Mouse (Mus musculus): Measurements from ENCODE around the gene Cd40lg. TPM values are rescaled to one million over a fixed set of nuclear protein-coding genes. Genes with fewer than 3 reads are reported as not detected.
A peak's percentile ranks its signal among the peaks of the same experiment; 100 is the strongest.

The Cd40lg gene
- polyA plus RNA-seq, 1 experiment from 2014 or later = not detected

DNA sequence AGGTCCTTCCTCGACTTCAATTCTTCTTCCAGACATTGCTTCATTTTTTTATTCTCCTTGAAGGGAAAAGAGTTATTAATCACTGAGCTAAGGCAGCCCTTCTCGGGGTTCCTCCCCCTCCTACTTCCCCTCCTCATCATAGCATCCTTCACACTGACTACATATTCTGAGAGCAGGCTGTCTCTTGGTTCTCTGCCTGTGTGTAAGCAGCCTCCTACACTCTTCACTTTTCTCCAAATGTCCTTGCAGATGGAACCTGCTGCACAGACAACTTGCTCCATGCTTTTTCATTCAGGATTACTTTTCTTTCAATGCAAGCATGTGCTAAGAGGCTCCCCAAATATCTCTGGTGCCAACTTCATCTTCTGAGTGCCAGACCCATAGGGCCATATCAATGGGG is 21.7 kb downstream of the Cd40lg start:
- H3K27ac ChIP-seq (ENCODE audit: low read length) = no peak overlapping the region
- H3K36me3 ChIP-seq (ENCODE audit: control insufficient read depth, insufficient read depth, low read length) = no peaks in the 10 kb centered on the region
- no peaks in the 10 kb centered on the region for H3K9me3 ChIP-seq (replicated peaks; ENCODE audit: control insufficient read depth, low read length, poor library complexity, severe bottlenecking)
- no peak for ATAC-seq
- H3K4me2 ChIP-seq (ENCODE audit: low read length) = no peak overlapping the region
- 68% methylated on average over 2 of the region's 2 CpGs for WGBS
- no peaks in the 10 kb centered on the region for H3K27me3 ChIP-seq (ENCODE audit: control insufficient read depth, insufficient read depth, low read depth, low read length)
- H3K4me1 ChIP-seq (ENCODE audit: control insufficient read depth, insufficient read depth, low read length) = no peaks in the 10 kb centered on the region
- H3K4me3 ChIP-seq (ENCODE audit: low read depth, low read length) = no peak overlapping the region
- no peak overlapping the region for H3K9ac ChIP-seq (ENCODE audit: low read depth, low read length)

DNA sequence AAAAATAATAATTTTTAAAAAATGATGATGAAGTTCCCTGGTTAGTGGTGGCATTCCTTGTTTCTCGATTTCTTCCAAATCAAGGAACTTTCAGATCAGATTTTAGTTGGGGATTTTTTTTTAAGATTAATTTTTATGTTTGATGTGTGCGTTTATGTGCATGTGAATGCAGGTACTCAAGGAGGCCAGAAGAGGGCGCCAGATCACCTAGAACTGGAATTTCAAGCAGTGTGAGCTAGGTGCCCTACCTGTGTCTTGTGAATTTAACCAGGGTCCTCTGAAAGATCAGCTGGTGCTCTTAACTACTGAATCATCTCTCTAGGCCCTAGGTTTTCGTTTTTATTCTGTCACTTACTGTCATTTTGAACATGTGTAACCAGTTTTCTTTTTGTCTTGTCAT is 24.0 kb downstream of the Cd40lg start:
- ATAC-seq = no peak
- 70% methylated on average over 4 of the region's 4 CpGs for WGBS

DNA sequence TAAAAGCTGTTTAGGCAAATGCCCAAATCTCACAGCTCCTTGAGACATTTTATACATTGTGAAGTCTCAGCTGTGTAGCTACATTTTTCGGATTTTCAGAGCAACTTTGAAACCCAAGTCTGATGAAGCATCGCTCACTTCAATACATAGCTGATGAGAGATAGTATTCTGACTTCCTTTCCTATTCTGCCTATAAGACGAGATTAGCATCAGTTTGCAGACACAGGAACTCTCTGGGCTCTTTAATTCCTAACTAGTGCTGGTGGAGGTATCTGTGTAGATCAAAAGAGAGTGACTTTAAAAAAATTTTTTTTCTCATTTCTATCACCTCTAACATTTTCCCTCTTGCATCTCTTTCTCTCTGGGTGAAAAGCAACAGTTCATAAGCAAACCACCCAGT is 26.6 kb downstream of the Cd40lg start:
- Histone ChIP-seq H3K27me3 (ENCODE audit: control insufficient read depth, insufficient read depth, low read depth, low read length) (no peaks in the 10 kb centered on the region), H3K9ac (ENCODE audit: low read depth, low read length) (no peak overlapping the region), H3K4me3 (ENCODE audit: low read depth, low read length) (no peak overlapping the region), H3K27ac (ENCODE audit: low read length) (no peak overlapping the region), H3K4me1 (ENCODE audit: control insufficient read depth, insufficient read depth, low read length) (no peaks in the 10 kb centered on the region), H3K4me2 (ENCODE audit: low read length) (no peak overlapping the region), H3K36me3 (ENCODE audit: control insufficient read depth, insufficient read depth, low read length) (no peaks in the 10 kb centered on the region), H3K9me3 (replicated peaks; ENCODE audit: control insufficient read depth, low read length, poor library complexity, severe bottlenecking) (no peaks in the 10 kb centered on the region)
- no peak for ATAC-seq
- WGBS = 79% methylated on average over 3 of the region's 3 CpGs

More for the DNA sequence above, 24.0 kb downstream of the Cd40lg start:
- H3K36me3 ChIP-seq (ENCODE audit: control insufficient read depth, insufficient read depth, low read length) = no peaks in the 10 kb centered on the region
- no peaks in the 10 kb centered on the region for H3K9me3 ChIP-seq (replicated peaks; ENCODE audit: control insufficient read depth, low read length, poor library complexity, severe bottlenecking)
- H3K4me1 ChIP-seq (ENCODE audit: control insufficient read depth, insufficient read depth, low read length) = no peaks in the 10 kb centered on the region
- no peak overlapping the region for H3K4me2 ChIP-seq (ENCODE audit: low read length)
- no peak overlapping the region for H3K4me3 ChIP-seq (ENCODE audit: low read depth, low read length)
- H3K9ac ChIP-seq (ENCODE audit: low read depth, low read length) = no peak overlapping the region
- no peaks in the 10 kb centered on the region for H3K27me3 ChIP-seq (ENCODE audit: control insufficient read depth, insufficient read depth, low read depth, low read length)
- H3K27ac ChIP-seq (ENCODE audit: low read length) = no peak overlapping the region

DNA sequence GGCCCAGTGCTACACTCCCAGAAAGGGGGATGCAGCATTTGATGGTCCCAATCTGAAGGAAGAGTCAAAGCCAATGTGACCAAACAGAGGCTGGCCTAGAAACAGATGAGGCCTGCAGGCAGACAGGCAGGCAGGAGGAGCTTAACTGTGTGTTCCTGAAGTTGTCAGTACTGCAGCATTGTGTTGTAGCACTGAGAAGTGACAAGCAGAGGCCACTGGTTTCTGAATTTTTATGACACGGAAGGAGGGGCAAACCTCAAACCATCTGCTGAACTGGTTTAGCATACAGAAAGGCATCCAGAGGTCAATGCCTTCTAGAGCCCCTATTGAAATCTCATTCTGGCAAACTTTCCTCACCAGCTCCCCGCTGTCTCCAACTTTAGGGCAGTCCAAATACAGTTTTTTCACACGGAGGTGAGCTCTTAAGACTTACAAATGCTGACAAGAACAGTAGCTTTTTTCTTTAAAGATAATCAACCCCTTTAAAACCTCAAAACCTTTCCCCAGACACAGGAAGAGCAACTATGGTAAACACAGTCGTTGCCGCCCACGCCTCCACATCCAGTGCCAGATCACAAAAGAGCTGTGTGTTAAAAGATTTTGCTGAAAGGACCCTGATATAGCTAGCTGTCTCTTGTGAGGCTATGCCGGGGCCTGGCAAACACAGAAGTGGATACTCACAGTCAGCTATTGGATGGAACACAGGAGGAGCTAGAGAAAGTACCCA is 41.5 kb downstream of the Cd40lg start:
- Histone ChIP-seq H3K4me3 (ENCODE audit: low read depth, low read length) (no peak overlapping the region), H3K4me1 (ENCODE audit: control insufficient read depth, insufficient read depth, low read length) (no peaks in the 10 kb centered on the region), H3K27me3 (ENCODE audit: control insufficient read depth, insufficient read depth, low read depth, low read length) (no peaks in the 10 kb centered on the region), H3K9me3 (replicated peaks; ENCODE audit: control insufficient read depth, low read length, poor library complexity, severe bottlenecking) (0 out of 2 replicates have a peak, but pooled peaks cover 2% of the 10 kb centered on the region), H3K9ac (ENCODE audit: low read depth, low read length) (no peak overlapping the region), H3K4me2 (ENCODE audit: low read length) (no peak overlapping the region), H3K27ac (ENCODE audit: low read length) (no peak overlapping the region), H3K36me3 (ENCODE audit: control insufficient read depth, insufficient read depth, low read length) (no peaks in the 10 kb centered on the region)
- no peak for ATAC-seq
- 66% methylated on average over 7 of the region's 7 CpGs for WGBS

DNA sequence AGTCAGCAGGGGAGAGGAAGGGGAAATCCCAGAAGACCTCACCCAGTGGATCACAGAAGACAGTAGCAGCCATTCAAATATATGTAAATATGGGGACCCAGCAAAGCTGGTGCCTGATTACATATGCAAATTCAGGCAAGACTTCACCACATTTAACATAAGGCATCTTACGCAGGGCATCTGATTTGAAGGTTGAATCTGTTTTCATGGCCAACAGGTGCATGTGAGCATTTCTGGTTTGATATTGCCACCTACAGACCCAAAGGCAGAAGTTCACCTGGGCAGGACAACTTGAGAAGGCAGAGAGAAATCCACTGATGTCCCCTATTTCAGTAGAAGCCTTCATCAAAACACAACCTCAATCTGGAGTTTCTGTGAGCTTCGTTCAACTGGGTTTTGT is 48.8 kb downstream of the Cd40lg start:
- no peak overlapping the region for H3K4me3 ChIP-seq (ENCODE audit: low read depth, low read length)
- H3K27ac ChIP-seq (ENCODE audit: low read length) = no peak overlapping the region
- ATAC-seq = peak; percentile 51; the same call in 1 of the 2 replicates
- no peaks in the 10 kb centered on the region for H3K4me1 ChIP-seq (ENCODE audit: control insufficient read depth, insufficient read depth, low read length)
- no peaks in the 10 kb centered on the region for H3K36me3 ChIP-seq (ENCODE audit: control insufficient read depth, insufficient read depth, low read length)
- no peak overlapping the region for H3K4me2 ChIP-seq (ENCODE audit: low read length)
- WGBS = 46% methylated on average over 2 of the region's 2 CpGs
- H3K9ac ChIP-seq (ENCODE audit: low read depth, low read length) = no peak overlapping the region
- no peaks in the 10 kb centered on the region for H3K27me3 ChIP-seq (ENCODE audit: control insufficient read depth, insufficient read depth, low read depth, low read length)
- H3K9me3 ChIP-seq (replicated peaks; ENCODE audit: control insufficient read depth, low read length, poor library complexity, severe bottlenecking) = no peaks in the 10 kb centered on the region

DNA sequence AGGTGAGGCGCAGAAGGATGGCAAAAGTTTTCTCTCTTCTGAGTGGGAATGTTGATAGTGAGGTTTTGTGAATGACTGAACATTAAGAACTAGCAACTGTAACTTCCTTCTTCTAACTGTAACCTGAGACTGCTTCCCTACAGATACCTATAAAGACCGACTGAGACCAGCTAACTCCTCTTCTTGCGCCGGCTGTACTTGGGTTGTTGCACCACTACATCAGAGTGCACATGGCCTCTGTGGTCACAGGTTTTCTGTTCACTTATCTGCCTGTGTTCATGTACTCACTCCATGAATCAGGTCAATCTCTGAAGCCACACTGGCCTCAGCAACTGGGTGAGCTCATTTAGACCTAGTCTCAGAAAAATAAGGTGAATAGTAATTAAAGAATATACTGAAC is 51.6 kb downstream of the Cd40lg start:
- 82% methylated on average over 4 of the region's 4 CpGs for WGBS
- no peaks in the 10 kb centered on the region for H3K36me3 ChIP-seq (ENCODE audit: control insufficient read depth, insufficient read depth, low read length)
- H3K4me2 ChIP-seq (ENCODE audit: low read length) = no peak overlapping the region

More for the DNA sequence above, 51.6 kb downstream of the Cd40lg start:
- Histone ChIP-seq H3K9ac (ENCODE audit: low read depth, low read length) (no peak overlapping the region), H3K4me1 (ENCODE audit: control insufficient read depth, insufficient read depth, low read length) (no peaks in the 10 kb centered on the region), H3K4me3 (ENCODE audit: low read depth, low read length) (no peak overlapping the region), H3K9me3 (replicated peaks; ENCODE audit: control insufficient read depth, low read length, poor library complexity, severe bottlenecking) (no peaks in the 10 kb centered on the region), H3K27me3 (ENCODE audit: control insufficient read depth, insufficient read depth, low read depth, low read length) (no peaks in the 10 kb centered on the region), H3K27ac (ENCODE audit: low read length) (no peak overlapping the region)
- no peak for ATAC-seq

Other genes starting within 250 kb of the Cd40lg start
- 0.13 and 0.16 TPM in 2 replicates for gene Brs3, start 169.1 kb upstream of the Cd40lg start, polyA plus RNA-seq (2015; fragmentation: Nextera tagmentation; extraction: Ambion mirVana)
- 84.9 and 87.3 TPM in 2 replicates for gene Htatsf1, start 158.6 kb upstream of the Cd40lg start, polyA plus RNA-seq (2015; fragmentation: Nextera tagmentation; extraction: Ambion mirVana)
- gene Vgll1, start 124.0 kb upstream of the Cd40lg start, polyA plus RNA-seq (2015; fragmentation: Nextera tagmentation; extraction: Ambion mirVana) = not detected in 2 replicates
- gene Arhgef6, start 126.6 kb downstream of the Cd40lg start, polyA plus RNA-seq (2015; fragmentation: Nextera tagmentation; extraction: Ambion mirVana) = 4.5 and 5.4 TPM in 2 replicates
- gene Rbmx, start 180.9 kb downstream of the Cd40lg start, polyA plus RNA-seq (2015; fragmentation: Nextera tagmentation; extraction: Ambion mirVana) = 158 and 182 TPM in 2 replicates
- gene Gm364, start 197.0 kb downstream of the Cd40lg start, polyA plus RNA-seq (2015; fragmentation: Nextera tagmentation; extraction: Ambion mirVana) = not detected in 2 replicates